Mouse (Mus musculus) Patski (cell line): ENCODE results near the gene Chmp1a. TPM values are rescaled to one million over a fixed set of nuclear protein-coding genes. Genes with fewer than 3 reads are reported as not detected.
"Not testable (repeated sequence)": the region's sequence is repeated elsewhere in the genome, so short reads cannot be mapped to it uniquely, and the experiment has no call there.

Experiments used
- ATAC-seq: fragments of 100-300 bp; one replicate; pipeline ENCODE4 v1.8.0; 2021
- CTCF ChIA-PET: fragments of 350-600 bp; sonication (Branson Sonifier 250); formaldehyde crosslinking; loops from one replicate; lab custom pipeline; 2022; ENCODE audit warnings: inconsistent platforms; lab: Charles Lee
- POLR2A ChIA-PET: fragments of 350-600 bp; sonication (Branson Sonifier 250); formaldehyde crosslinking; loops from one replicate; lab custom pipeline; 2022; ENCODE audit warnings: antibody characterized with exemption, inconsistent platforms; lab: Charles Lee
- DNase-seq: peaks from one replicate; pipeline ENCODE4 v3.0.0-alpha.2; 2011; ENCODE audit warnings: low read depth, low spot score
- H3K27me3 ChIP-seq: fragments of 371-371 bp; one replicate; pipeline ENCODE4 v1.5.1; 2021
- CTCF ChIP-seq: fragments of 100-300 bp; IDR thresholded peaks from one replicate; pipeline ENCODE4 v1.5.1; 2021
- in situ Hi-C: fragments of 300-500 bp; cut with MboI; formaldehyde crosslinking; loops from 3 replicates; pipeline ENCODE4 v1.11.1; 2018; ENCODE audit warnings: low pct_unique_long_range_greater_than_20kb, mixed read lengths
- polyA plus RNA-seq: library from polyadenylated mRNA; unstranded; gene quantifications from one replicate; pipeline ENCODE4 v1.2.3, GENCODE M21; 2021

The Chmp1a gene
- polyA plus RNA-seq: 133 TPM

DNA sequence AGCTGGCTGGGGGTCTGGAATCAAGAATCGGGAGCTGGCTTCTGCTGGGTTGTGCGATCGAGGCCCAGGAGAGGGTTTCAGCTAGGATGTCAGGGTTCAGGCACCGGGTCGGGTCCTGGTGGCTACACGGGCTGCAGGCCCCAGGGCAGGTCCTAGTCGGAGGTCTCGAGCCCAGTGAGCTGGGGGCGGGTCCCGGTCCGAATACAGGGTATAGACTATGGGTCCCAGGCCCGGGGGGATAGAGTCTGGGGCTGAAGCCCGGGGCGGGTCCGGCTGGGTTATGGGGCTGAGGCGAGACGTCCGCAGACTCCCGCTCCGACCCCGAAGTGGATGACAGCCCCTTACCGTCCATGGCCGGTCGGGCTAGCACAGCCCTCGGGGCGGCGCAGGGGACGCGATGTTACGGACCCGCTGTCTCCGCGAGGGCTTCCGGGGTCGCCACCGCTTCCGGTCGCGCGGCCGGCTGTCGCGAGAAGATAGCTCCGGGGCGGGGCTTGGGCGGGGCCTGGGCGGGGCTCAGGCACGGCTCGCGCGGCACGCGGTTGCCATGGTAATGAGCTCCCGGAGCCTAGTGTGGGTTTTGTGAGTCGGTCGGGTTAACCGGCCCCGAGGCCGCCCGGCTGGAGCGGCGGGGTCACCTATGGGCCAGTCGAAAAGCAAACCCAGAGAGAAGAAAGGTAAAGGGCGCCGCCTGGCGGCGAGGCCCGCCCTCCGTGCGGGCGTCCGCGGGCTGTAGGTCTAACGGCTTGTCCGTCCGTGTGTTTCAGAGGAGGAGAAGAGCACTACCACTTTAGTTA lies at the start of gene Chmp1a, which contains the start of gene Spata33:
TSS of gene Chmp1a (minus strand) at position 443 of the 797 bp plus-strand sequence.
TSS of gene Spata33 (plus strand) at position 512 of the 797 bp plus-strand sequence.
- peak; percentile 82 for ATAC-seq
- CTCF ChIA-PET: interaction anchor here (0.9 to 2.8 kb wide), 3 partner anchors 10 to 21 kb away, joined by 3 to 7 read pairs (median 5); no protein-coding TSS in a partner anchor
- DNase-seq: peak; percentile 85
- in situ Hi-C loops: loop anchor here (5.0 kb wide), 1 partner anchor 305 kb away; no protein-coding TSS in a partner anchor
- TF ChIP-seq CTCF: no peak
- no peaks in the 10 kb centered on the region for H3K27me3 ChIP-seq
- POLR2A ChIA-PET: interaction anchor here (0.6 to 1.2 kb wide), 3 partner anchors 9 to 14 kb away, joined by 3 read pairs; no protein-coding TSS in a partner anchor

DNA sequence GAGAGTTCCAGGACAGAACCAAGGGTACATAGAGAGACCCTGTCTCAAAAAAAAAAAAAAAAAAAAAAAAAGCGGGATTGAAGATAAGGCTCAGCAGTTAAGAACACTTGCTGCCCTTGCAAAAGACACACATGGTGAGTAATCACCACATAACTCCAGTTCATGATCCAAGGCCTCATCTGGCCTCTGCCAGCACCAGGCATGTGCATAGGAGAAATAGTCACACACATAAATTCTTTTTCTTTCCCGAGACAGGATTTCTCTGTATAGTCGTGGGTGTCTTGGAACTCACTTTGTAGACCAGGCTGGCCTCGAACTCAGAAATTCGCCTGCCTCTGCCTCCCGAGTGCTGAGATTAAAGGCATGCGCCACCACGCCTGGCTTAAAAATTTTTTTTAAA lies 45.0 kb upstream of the Chmp1a start:
- ATAC-seq, DNase-seq, in situ Hi-C loops, H3K27me3 ChIP-seq, CTCF ChIA-PET: not testable (repeated sequence)
- POLR2A ChIA-PET: interaction anchor here (0.6 kb wide), 2 partner anchors 69 to 829 kb away, joined by 3 read pairs; no protein-coding TSS in a partner anchor

DNA sequence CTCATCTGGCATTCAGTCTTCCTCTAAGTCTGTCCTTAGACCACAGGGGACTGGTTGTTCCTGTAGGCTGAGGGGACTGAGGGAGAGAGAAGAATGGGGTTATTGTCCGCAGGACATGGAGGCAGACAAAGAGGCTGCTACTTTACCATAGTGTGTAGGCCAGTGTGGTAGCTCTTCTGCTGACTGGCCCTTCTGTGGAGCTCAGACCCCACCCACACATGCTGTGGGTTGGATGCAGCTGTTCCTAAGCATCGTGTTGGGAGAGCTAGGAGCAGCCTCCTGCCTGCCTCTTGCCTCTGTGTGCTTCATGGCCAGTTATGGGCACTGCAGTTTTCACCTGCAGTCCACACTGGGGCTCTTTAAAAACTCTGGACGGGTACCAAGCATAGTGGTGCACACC lies 44.6 kb upstream of the Chmp1a start:
- ChIA-PET CTCF (no interaction called here), POLR2A (interaction anchor here (0.6 kb wide), 1 partner anchor 828 kb away, joined by 3 read pairs; no protein-coding TSS in a partner anchor)
- TF ChIP-seq CTCF: no peak
- ATAC-seq (no peak), DNase-seq (no peak)
- in situ Hi-C loops: no loop called here
- no peaks in the 10 kb centered on the region for H3K27me3 ChIP-seq

DNA sequence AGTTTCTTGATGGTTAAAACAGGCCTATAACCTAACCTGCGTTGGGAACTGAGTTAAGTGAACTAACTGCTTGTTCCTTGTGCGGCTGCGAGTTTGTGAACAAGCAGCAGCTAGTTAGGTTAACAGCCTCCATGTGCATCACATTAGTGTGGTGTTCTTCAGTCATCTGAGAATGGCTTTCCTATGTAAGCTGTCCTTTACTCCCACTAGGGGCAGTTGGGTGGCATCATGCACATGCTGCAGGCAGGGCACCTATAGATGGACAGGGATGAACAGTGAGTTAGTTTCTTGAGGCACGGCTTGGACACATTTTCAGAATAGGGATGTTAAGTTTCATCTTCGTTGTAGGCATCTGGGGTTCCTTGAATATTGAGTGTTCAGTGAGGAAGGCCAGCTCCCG lies 42.6 kb upstream of the Chmp1a start:
- CTCF ChIA-PET: interaction anchor here (1.0 to 1.4 kb wide), 2 partner anchors 9 to 13 kb away, joined by 3 to 5 read pairs; no protein-coding TSS in a partner anchor
- TF ChIP-seq CTCF: no peak
- in situ Hi-C loops: no loop called here
- no peak for DNase-seq
- POLR2A ChIA-PET: interaction anchor here (1.1 to 1.5 kb wide), 4 partner anchors 10 to 31 kb away, joined by 3 to 7 read pairs (median 4); partner anchors contain the start of gene Cdk10
- no peaks in the 10 kb centered on the region for H3K27me3 ChIP-seq
- ATAC-seq: no peak

DNA sequence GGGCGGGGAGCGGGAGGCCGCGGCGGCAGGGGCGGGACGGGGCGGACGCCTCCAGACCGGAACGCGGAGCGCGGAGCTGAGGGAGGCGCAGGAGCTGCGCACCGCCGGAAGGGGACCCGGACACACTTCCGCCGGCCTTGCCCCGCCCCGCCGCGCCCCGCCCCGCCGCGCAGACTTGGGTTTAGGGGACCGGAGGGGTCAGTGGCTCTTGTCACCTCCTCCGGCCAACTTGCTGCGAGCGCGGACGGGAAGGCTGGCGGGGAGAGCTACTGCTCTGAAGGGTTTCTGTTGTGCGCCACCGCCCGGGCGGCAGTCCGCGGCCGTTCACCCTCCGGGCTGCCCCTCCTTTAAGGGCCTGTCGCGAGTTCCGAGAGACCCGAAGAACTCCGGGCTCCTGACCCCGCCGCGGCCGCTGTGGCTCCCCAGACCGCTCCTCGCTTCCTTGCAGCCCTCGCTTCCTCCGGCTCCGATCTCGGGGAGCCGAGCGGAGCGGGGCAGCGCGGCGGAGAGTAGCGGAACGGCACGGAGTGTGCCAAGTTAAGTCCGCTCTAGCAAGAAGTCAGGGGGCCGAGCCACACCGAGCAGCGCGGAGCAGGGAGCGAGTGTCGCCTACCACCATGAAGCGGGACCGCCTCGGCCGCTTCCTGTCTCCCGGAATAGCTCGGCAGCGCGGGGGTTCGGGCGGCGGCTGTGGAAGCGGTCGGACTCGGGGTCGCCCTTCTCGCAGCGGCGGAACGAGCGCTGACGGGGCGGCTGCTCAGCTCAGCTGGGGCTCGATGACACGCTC lies 41.7 kb upstream of the Chmp1a start, which contains the start of the genes Zfp276 and Vps9d1:
TSS of gene Zfp276 (plus strand) at position 97 of the 787 bp plus-strand sequence.
TSS of gene Vps9d1 (minus strand) at position 250 of the 787 bp plus-strand sequence.
- in situ Hi-C loops: no loop called here
- ChIA-PET CTCF (no interaction called here), POLR2A (interaction anchor here (1.1 to 1.5 kb wide), 5 partner anchors 11 to 30 kb away, joined by 3 to 7 read pairs (median 4); partner anchors contain the start of genes Cdk10 and Spata2l)
- TF ChIP-seq CTCF: no peak
- DNase-seq (peak; percentile 13), ATAC-seq (peak; percentile 79)
- no peaks in the 10 kb centered on the region for H3K27me3 ChIP-seq

DNA sequence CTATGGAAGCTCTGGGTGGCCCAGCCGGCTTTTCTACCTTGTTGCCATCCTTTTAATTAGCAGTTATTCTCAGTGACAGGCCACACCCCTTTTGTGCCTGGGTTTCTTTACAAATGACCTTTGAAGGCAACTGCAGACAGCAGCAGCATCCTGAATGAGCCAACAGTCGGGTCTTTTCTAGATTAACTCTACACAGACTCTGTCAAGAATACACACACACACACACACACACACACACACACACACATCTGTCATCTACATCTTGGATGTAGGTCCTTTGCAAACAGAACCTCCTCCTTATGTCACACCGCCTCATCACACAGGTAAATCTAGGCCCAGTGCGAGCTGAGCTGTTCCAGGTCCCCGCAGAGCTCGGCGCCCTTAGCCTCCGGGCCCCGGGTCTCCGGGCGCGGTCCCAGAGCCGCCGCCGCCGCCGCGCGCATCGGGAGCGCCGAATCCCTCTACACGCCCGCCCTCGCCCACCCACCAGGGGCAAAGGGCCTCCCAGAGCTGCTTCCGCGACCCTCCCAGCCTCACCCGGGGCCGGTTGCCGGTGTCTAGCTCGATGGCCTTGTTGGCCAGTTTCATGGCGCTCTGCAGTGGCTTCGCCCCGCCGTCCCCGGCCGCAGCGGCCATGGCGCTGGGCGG lies 41.0 kb upstream of the Chmp1a start:
- CTCF ChIA-PET: no interaction called here
- H3K27me3 ChIP-seq: no peaks in the 10 kb centered on the region
- DNase-seq: no peak
- in situ Hi-C loops: no loop called here
- POLR2A ChIA-PET: interaction anchor here (1.3 to 1.7 kb wide), 2 partner anchors 15 to 18 kb away, joined by 4 to 6 read pairs; partner anchors contain the start of gene Spata2l
- no peak for TF ChIP-seq CTCF
- ATAC-seq: peak; percentile 13

DNA sequence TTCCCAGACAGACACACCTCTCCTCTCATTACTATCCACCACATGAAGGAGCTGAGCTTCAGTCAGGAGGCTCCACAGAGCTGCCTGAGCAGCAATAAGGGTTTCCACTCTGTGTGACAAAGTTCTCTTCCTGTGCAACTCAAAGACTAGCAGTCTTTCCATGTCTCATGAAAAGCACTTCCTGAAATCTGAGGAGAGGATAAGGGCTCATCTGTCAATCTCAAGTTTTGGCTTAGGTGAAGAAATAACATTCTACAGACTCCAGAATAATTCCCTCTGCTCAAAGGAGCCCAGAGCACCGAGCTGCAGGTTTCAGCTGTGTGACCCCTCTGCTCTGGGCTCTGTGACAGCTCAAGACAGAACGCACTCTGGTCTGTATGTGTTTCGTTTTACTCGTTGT lies 40.4 kb upstream of the Chmp1a start:
- in situ Hi-C loops: no loop called here
- POLR2A ChIA-PET: interaction anchor here (1.3 to 1.7 kb wide), 2 partner anchors 14 to 17 kb away, joined by 4 to 6 read pairs; partner anchors contain the start of gene Spata2l
- DNase-seq (no peak), ATAC-seq (no peak)
- CTCF ChIA-PET: no interaction called here
- no peaks in the 10 kb centered on the region for H3K27me3 ChIP-seq
- TF ChIP-seq CTCF: no peak

DNA sequence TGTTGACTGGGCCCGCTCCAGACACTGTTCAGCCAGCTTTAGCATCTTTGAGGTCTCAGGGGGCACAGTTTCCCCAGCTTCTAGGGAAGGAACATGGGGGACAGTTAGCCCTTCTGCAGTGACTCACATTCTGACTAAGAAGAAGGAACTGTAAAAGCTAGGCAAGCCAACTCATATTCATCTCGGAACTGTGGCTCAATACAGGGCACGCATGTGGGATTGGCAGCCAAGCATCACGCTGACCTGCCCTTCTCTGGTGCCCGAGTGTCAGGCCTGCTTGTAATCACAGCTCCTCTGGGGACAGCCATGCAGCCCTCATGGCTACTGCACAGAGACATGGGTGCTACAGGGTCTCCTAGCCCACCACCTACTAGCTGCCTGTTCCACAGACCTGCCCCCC lies 38.4 kb upstream of the Chmp1a start:
- ATAC-seq: no peak
- in situ Hi-C loops: no loop called here
- no peak for DNase-seq
- no peaks in the 10 kb centered on the region for H3K27me3 ChIP-seq
- ChIA-PET CTCF (interaction anchor here (1.3 to 1.6 kb wide), 2 partner anchors 9 to 17 kb away, joined by 3 to 4 read pairs; no protein-coding TSS in a partner anchor), POLR2A (interaction anchor here (1.5 kb wide), 2 partner anchors 12 to 17 kb away, joined by 3 to 4 read pairs; no protein-coding TSS in a partner anchor)
- no peak for TF ChIP-seq CTCF

DNA sequence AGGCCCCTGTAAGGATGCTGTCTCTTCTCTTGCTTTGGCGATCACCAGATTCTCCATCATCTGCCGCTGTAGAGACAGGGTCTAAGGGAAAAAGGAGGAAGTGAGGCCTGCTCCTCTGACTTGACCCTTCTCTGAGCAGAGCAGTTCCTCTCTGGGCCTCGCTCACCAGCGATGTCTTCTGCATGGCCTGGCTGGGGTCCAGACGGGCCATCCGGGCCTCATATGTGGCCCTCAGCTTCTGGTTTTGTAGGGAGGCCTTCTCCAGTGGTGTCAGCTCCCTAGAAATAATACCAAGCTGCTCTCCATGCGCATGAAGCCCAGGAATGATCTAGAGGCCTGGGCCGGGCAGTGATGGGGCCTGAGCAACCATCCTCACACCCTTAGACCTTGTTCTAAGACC lies 36.0 kb upstream of the Chmp1a start:
- ATAC-seq (no peak), DNase-seq (no peak)
- POLR2A ChIA-PET: no interaction called here
- no peaks in the 10 kb centered on the region for H3K27me3 ChIP-seq
- CTCF ChIA-PET: interaction anchor here (1.0 kb wide), 1 partner anchor 15 kb away, joined by 3 read pairs; no protein-coding TSS in a partner anchor
- no peak for TF ChIP-seq CTCF
- in situ Hi-C loops: no loop called here
